Mouse (Mus musculus) MEL (cell line): ENCODE measurements at regions not wholly inside any gene's neighbourhood (a gene's known extent, or its start where the extent isn't known, plus 50 kb on each side); places are given as distances from the start of the nearest gene placed in this dataset.

Experiments used
- CHD2 ChIP-seq: IDR thresholded peaks from 2 replicates; pipeline ENCODE4 v1.6.1; 2011; ENCODE audit warnings: low read length, improper control_type of control experiment
- CTCF ChIP-seq, 3 experiments: IDR thresholded peaks in 2 of 3; conservative IDR thresholded peaks in 1 of 3; 2 replicates each; pipeline ENCODE4 v1.5.1; 2011 to 2012; ENCODE audit warnings: low read length in 3 of 3, low read depth in 2 of 3, mild to moderate bottlenecking in 2 of 3, improper control_type of control experiment in 1 of 3, inconsistent platforms in 1 of 3, mixed read lengths in 1 of 3, moderate library complexity in 1 of 3; ENCODE audit not compliant: control insufficient read depth in 1 of 3, insufficient read depth in 1 of 3, poor library complexity in 1 of 3, severe bottlenecking in 1 of 3
- E2F4 ChIP-seq: IDR thresholded peaks from 2 replicates; pipeline ENCODE4 v1.6.1; 2011; ENCODE audit warnings: low read depth, low read length, improper control_type of control experiment, borderline replicate concordance
- EP300 ChIP-seq, 2 experiments: IDR thresholded peaks; 2 replicates each; pipeline ENCODE4 v1.6.1; 2011; ENCODE audit warnings: improper control_type of control experiment in 2 of 2, low read length in 2 of 2, low read depth in 1 of 2, mild to moderate bottlenecking in 1 of 2
- HCFC1 ChIP-seq: IDR thresholded peaks from 2 replicates; pipeline ENCODE4 v1.6.1; 2012; ENCODE audit warnings: low read depth, mild to moderate bottlenecking, inconsistent platforms, low read length, improper control_type of control experiment, moderate library complexity
- JUND ChIP-seq: IDR thresholded peaks from 2 replicates; pipeline ENCODE4 v1.6.1; 2011; ENCODE audit warnings: low read depth, mild to moderate bottlenecking, improper control_type of control experiment, low read length
- MAX ChIP-seq: IDR thresholded peaks from 2 replicates; pipeline ENCODE4 v1.6.1; 2011; ENCODE audit warnings: low read length, improper control_type of control experiment
- SMC3 ChIP-seq: IDR thresholded peaks from 2 replicates; pipeline ENCODE4 v1.6.1; 2011; ENCODE audit warnings: low read depth, low read length, improper control_type of control experiment
- ZC3H11A ChIP-seq: IDR thresholded peaks from 2 replicates; pipeline ENCODE4 v1.6.1; 2012; ENCODE audit warnings: low read depth, mild to moderate bottlenecking, inconsistent platforms, low read length, improper control_type of control experiment

- TF ChIP-seq JUND (no peak), CTCF (IDR thresholded peaks at IDR 0.05 in 2 of 3, conservative IDR thresholded peaks at IDR 0.05 in 1 of 3; ENCODE audit: control insufficient read depth in 1 of 3, insufficient read depth in 1 of 3, low read depth in 2 of 3, low read length in 3 of 3, poor library complexity in 1 of 3, severe bottlenecking in 1 of 3) (no peak), ZC3H11A (no peak), SMC3 (no peak), CHD2 (no peak), E2F4 (no peak), MAX (no peak), EP300 (IDR thresholded peaks at IDR 0.05; ENCODE audit: low read depth in 1 of 2, low read length in 2 of 2) (no peak), HCFC1 (no peak)
These were observed 169.1 kb downstream of the En1 start for GRCm38 (mm10) chr1:120771269-120771668.
